Mouse (Mus musculus) limb, embryonic 14.5 days (tissue): ENCODE measurements at regions not wholly inside any gene's neighbourhood (a gene's known extent, or its start where the extent isn't known, plus 50 kb on each side); places are given as distances from the start of the nearest gene placed in this dataset.

Experiments
- ATAC-seq: fragments of 200-750 bp; cut with Nextera tagmentation; 2 replicates; pipeline ENCODE4 v1.8.0; 2017; ENCODE audit warnings: low read depth, moderate number of reproducible peaks, moderate TSS enrichment; ENCODE audit not compliant: low FRiP score
- DNase-seq: peaks from one replicate; pipeline ENCODE4 v3.0.0-alpha.2; 2015; ENCODE audit warnings: low spot score
- H3K27ac ChIP-seq: fragments of 300-500 bp; sonication (generic); replicated peaks from 2 replicates; pipeline ENCODE4 v1.5.1; 2014; ENCODE audit warnings: low read depth, mild to moderate bottlenecking, low read length, moderate library complexity, mixed read lengths
- H3K27me3 ChIP-seq: fragments of 300-500 bp; sonication (generic); 2 replicates; pipeline ENCODE4 v1.6.1; 2014; ENCODE audit warnings: low read length, mixed read lengths; ENCODE audit not compliant: control insufficient read depth, insufficient read depth
- H3K36me3 ChIP-seq: fragments of 300-500 bp; sonication (generic); 2 replicates; pipeline ENCODE4 v1.6.1; 2014; ENCODE audit warnings: mild to moderate bottlenecking, low read length, moderate library complexity, mixed read lengths; ENCODE audit not compliant: control insufficient read depth, insufficient read depth
- H3K4me1 ChIP-seq: fragments of 300-500 bp; sonication (generic); 2 replicates; pipeline ENCODE4 v1.6.1; 2014; ENCODE audit warnings: antibody characterized with exemption, low read length, mixed read lengths; ENCODE audit not compliant: control insufficient read depth, insufficient read depth
- H3K4me2 ChIP-seq: fragments of 300-500 bp; sonication (generic); replicated peaks from 2 replicates; pipeline ENCODE4 v1.6.1; 2014; ENCODE audit warnings: low read depth, mild to moderate bottlenecking, low read length, moderate library complexity; ENCODE audit not compliant: severe bottlenecking
- H3K4me3 ChIP-seq: fragments of 300-500 bp; sonication (generic); replicated peaks from 2 replicates; pipeline ENCODE4 v1.5.1; 2014; ENCODE audit warnings: low read length
- H3K9ac ChIP-seq: fragments of 300-500 bp; sonication (generic); 2 replicates; pipeline ENCODE4 v1.6.1; 2014; ENCODE audit warnings: mild to moderate bottlenecking, low read depth, low read length, moderate library complexity; ENCODE audit not compliant: severe bottlenecking
- H3K9me3 ChIP-seq: fragments of 300-500 bp; sonication (generic); 2 replicates; pipeline ENCODE4 v1.6.1; 2016; ENCODE audit warnings: low read length; ENCODE audit not compliant: control insufficient read depth
- POLR2A ChIP-seq: fragments of 200-500 bp; IDR thresholded peaks from 2 replicates; pipeline ENCODE4 v1.8.0; 2012; ENCODE audit warnings: inconsistent platforms, mild to moderate bottlenecking, moderate library complexity, borderline replicate concordance; ENCODE audit not compliant: insufficient read depth, insufficient read length; ENCODE audit errors: extremely low read depth
- WGBS: fragments of 180-500 bp; shearing (Covaris S2); extraction: QIAGEN DNeasy Blood & Tissue Kit; methylation state at CpG from one replicate; pipeline ENCODE4 v1.1.7; 2014; 5-methylcytosine and 5-hydroxymethylcytosine counted together

GRCm38 (mm10) chr6:140158986-140159385, 117.7 kb upstream of the Plcz1 start:
- ATAC-seq: no peak

GRCm38 (mm10) chr6:140157375-140157774, 116.1 kb upstream of the Plcz1 start:
- H3K27ac ChIP-seq: no peak overlapping the region
- DNase-seq: no peak
- WGBS: 90% methylated on average over 6 of the region's 6 CpGs

More at GRCm38 (mm10) chr6:140158986-140159385, 117.7 kb upstream of the Plcz1 start:
- no peaks in the 10 kb centered on the region for H3K36me3 ChIP-seq
- 76% methylated on average over 13 of the region's 13 CpGs for WGBS
- H3K4me3 ChIP-seq: no peak overlapping the region
- TF ChIP-seq POLR2A: no peak
- no peaks in the 10 kb centered on the region for H3K27me3 ChIP-seq
- H3K27ac ChIP-seq: no peak overlapping the region
- peaks cover 19% of the 10 kb centered on the region for H3K4me1 ChIP-seq
- H3K4me2 ChIP-seq: no peak overlapping the region
- no peak for DNase-seq
- H3K9ac ChIP-seq: no peak overlapping the region
- H3K9me3 ChIP-seq: no peaks in the 10 kb centered on the region

GRCm38 (mm10) chr6:140152418-140153176, 111.3 kb upstream of the Plcz1 start:
- ATAC-seq (no peak; the same call in 1 of the 2 replicates), DNase-seq (peak; percentile 73)
- Histone ChIP-seq H3K4me3 (no peak overlapping the region), H3K4me1 (peaks cover 16% of the 10 kb centered on the region), H3K27me3 (no peaks in the 10 kb centered on the region), H3K4me2 (peak overlapping the region; percentile 25; the same call in 1 of the 2 replicates), H3K36me3 (no peaks in the 10 kb centered on the region), H3K9me3 (no peaks in the 10 kb centered on the region), H3K27ac (peak overlapping the region; percentile 74), H3K9ac (no peak overlapping the region)
- TF ChIP-seq POLR2A: no peak
- WGBS: 32% methylated on average over 10 of the region's 10 CpGs

More at GRCm38 (mm10) chr6:140157375-140157774, 116.1 kb upstream of the Plcz1 start:
- peaks cover 26% of the 10 kb centered on the region for H3K4me1 ChIP-seq
- no peak for ATAC-seq
- TF ChIP-seq POLR2A: no peak
- H3K27me3 ChIP-seq: no peaks in the 10 kb centered on the region
- H3K36me3 ChIP-seq: no peaks in the 10 kb centered on the region
- no peak overlapping the region for H3K9ac ChIP-seq
- no peak overlapping the region for H3K4me3 ChIP-seq
- H3K4me2 ChIP-seq: no peak overlapping the region
- no peaks in the 10 kb centered on the region for H3K9me3 ChIP-seq

- peaks cover 22% of the 10 kb centered on the region for H3K4me1 ChIP-seq
- no peak overlapping the region for H3K9ac ChIP-seq
- 83% methylated on average over 11 of the region's 11 CpGs for WGBS
- H3K27ac ChIP-seq: no peak overlapping the region
- DNase-seq (no peak), ATAC-seq (no peak)
- TF ChIP-seq POLR2A: no peak
- no peak overlapping the region for H3K4me2 ChIP-seq
- H3K9me3 ChIP-seq: no peaks in the 10 kb centered on the region
- no peaks in the 10 kb centered on the region for H3K27me3 ChIP-seq
- no peak overlapping the region for H3K4me3 ChIP-seq
- no peaks in the 10 kb centered on the region for H3K36me3 ChIP-seq
Observed at GRCm38 (mm10) chr6:140148628-140149245, 107.5 kb upstream of the Plcz1 start.

- no peak overlapping the region for H3K9ac ChIP-seq
- TF ChIP-seq POLR2A: no peak
- H3K27ac ChIP-seq: no peak overlapping the region
- no peak overlapping the region for H3K4me2 ChIP-seq
- 39% methylated on average over 3 of the region's 3 CpGs for WGBS
- no peaks in the 10 kb centered on the region for H3K27me3 ChIP-seq
- no peak overlapping the region for H3K4me3 ChIP-seq
- peaks cover 17% of the 10 kb centered on the region for H3K4me1 ChIP-seq
- DNase-seq (no peak), ATAC-seq (no peak)
- no peaks in the 10 kb centered on the region for H3K36me3 ChIP-seq
- H3K9me3 ChIP-seq: no peaks in the 10 kb centered on the region
Observed at GRCm38 (mm10) chr6:140148138-140148537, 106.9 kb upstream of the Plcz1 start.
